Mouse (Mus musculus) kidney, postnatal 4 days (tissue): ENCODE results near the gene Bbs10.

Experiments used
- DNase-seq, 2 experiments: peaks; one replicate each; pipeline ENCODE4 v3.0.0; 2021; ENCODE audit warnings: mixed read lengths in 2 of 2

The Bbs10 gene

GRCm38 (mm10) chr10:111298140-111299098 lies at the start of gene Bbs10:
Gene Bbs10, plus strand, starts transcription at chr10:111298679.
- peak; percentile 96 to 98 for DNase-seq

GRCm38 (mm10) chr10:111250192-111250591 lies 48.3 kb upstream of the Bbs10 start:
- no peak for DNase-seq

GRCm38 (mm10) chr10:111251666-111252065 lies 46.8 kb upstream of the Bbs10 start:
- DNase-seq = no peak

- DNase-seq = no peak
These were observed 43.3 kb upstream of the Bbs10 start for GRCm38 (mm10) chr10:111255228-111255627.

GRCm38 (mm10) chr10:111256156-111256555 lies 42.3 kb upstream of the Bbs10 start:
- DNase-seq = no peak

GRCm38 (mm10) chr10:111257358-111257757 lies 41.1 kb upstream of the Bbs10 start:
- no peak for DNase-seq

- peak; percentile 34 to 51 for DNase-seq
These were observed 40.2 kb upstream of the Bbs10 start for GRCm38 (mm10) chr10:111258256-111258655.

- DNase-seq = peak in 1 of 2 experiments; percentile 13
These were observed 26.8 kb upstream of the Bbs10 start for GRCm38 (mm10) chr10:111271687-111272086.

GRCm38 (mm10) chr10:111272905-111273304 lies 25.6 kb upstream of the Bbs10 start:
- DNase-seq = no peak

GRCm38 (mm10) chr10:111273463-111274088 lies 24.9 kb upstream of the Bbs10 start:
- DNase-seq = no peak

GRCm38 (mm10) chr10:111275822-111276221 lies 22.7 kb upstream of the Bbs10 start:
- DNase-seq = no peak

- DNase-seq = no peak
These were observed 848 bp upstream of the Bbs10 start for GRCm38 (mm10) chr10:111297631-111298030.

- no peak for DNase-seq
These were observed 1.1 kb downstream of the Bbs10 start for GRCm38 (mm10) chr10:111299591-111299990.

- no peak for DNase-seq
These were observed 2.6 kb downstream of the Bbs10 start for GRCm38 (mm10) chr10:111301041-111301440.

GRCm38 (mm10) chr10:111302486-111302885 lies 4.0 kb downstream of the Bbs10 start:
- DNase-seq = no peak

GRCm38 (mm10) chr10:111308850-111309501 lies 10.5 kb downstream of the Bbs10 start:
- DNase-seq = no peak

- DNase-seq = no peak
These were observed 14.8 kb downstream of the Bbs10 start for GRCm38 (mm10) chr10:111313282-111313681.

- no peak for DNase-seq
These were observed 16.3 kb downstream of the Bbs10 start for GRCm38 (mm10) chr10:111314636-111315395.

- DNase-seq = no peak
These were observed 17.5 kb downstream of the Bbs10 start for GRCm38 (mm10) chr10:111315940-111316339.

- no peak for DNase-seq
These were observed 19.5 kb downstream of the Bbs10 start for GRCm38 (mm10) chr10:111318021-111318420.

GRCm38 (mm10) chr10:111318805-111319500 lies 20.5 kb downstream of the Bbs10 start:
- DNase-seq = no peak

GRCm38 (mm10) chr10:111320579-111320978 lies 22.1 kb downstream of the Bbs10 start:
- no peak for DNase-seq
